Mouse (Mus musculus): ENCODE results near the gene Snx29. TPM values are rescaled to one million over a fixed set of nuclear protein-coding genes. Genes with fewer than 3 reads are reported as not detected.

The Snx29 gene
- total and polyA plus RNA-seq, 2 experiments, result 2.0 to 10.3 TPM

DNA sequence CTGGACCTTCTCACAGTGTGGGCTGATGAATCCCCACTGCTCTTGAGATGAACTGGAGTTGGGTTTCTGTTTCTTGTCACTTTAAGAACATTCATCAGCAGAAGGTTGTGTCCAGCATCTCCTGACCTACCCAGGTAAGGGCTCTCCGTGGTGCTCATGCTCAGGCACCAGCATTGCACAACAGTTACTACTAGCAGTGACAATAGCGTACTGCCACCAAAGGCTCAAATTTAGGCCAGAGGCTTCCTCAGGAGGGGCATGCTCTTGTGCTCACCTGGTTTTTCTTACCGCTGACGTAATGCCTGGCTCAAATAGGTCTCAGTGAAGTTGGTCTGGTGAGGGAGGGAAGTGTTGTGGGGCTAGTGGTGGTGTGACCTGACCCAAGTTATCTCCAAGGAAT is 132.2 kb downstream of the Snx29 start:
- Histone ChIP-seq H3K27ac (replicated peaks; ENCODE audit: insufficient read depth, low read depth, low read length) (no peak overlapping the region), H3K27me3 (ENCODE audit: control insufficient read depth, insufficient read depth, low read length) (no peaks in the 10 kb centered on the region), H3K9ac (ENCODE audit: low read depth, low read length) (no peak overlapping the region), H3K4me1 (ENCODE audit: control insufficient read depth, insufficient read depth, low read length) (peaks cover 3% of the 10 kb centered on the region; the same call in 1 of the 2 replicates), H3K36me3 (ENCODE audit: control insufficient read depth, insufficient read depth, low read length) (peaks cover 38% of the 10 kb centered on the region), H3K79me2 (ENCODE audit: control insufficient read depth, insufficient read depth, low read length) (no peaks in the 10 kb centered on the region), H3K4me3 (ENCODE audit: insufficient read depth, low read depth, low read length) (no peak overlapping the region)
- DNase-seq (ENCODE audit: extremely low read depth, low read depth, low spot score), result no peak
- 93% methylated on average over 4 of the region's 4 CpGs for WGBS
- no peak for TF ChIP-seq POLR2A (IDR thresholded peaks at IDR 0.05; ENCODE audit: extremely low read depth, insufficient read depth, low read length)
- no peak for TF ChIP-seq CTCF (IDR thresholded peaks at IDR 0.05; ENCODE audit: low read depth, low read length)

GRCm38 (mm10) chr16:11455545-11456140 is 132.9 kb downstream of the Snx29 start:
- Histone ChIP-seq H3K9ac (ENCODE audit: low read depth, low read length) (no peak overlapping the region), H3K27me3 (ENCODE audit: control insufficient read depth, insufficient read depth, low read length) (no peaks in the 10 kb centered on the region), H3K4me1 (ENCODE audit: control insufficient read depth, insufficient read depth, low read length) (peaks cover 3% of the 10 kb centered on the region; the same call in 1 of the 2 replicates), H3K27ac (replicated peaks; ENCODE audit: insufficient read depth, low read depth, low read length) (peak overlapping the region; percentile 72; the same call in 1 of the 2 replicates), H3K79me2 (ENCODE audit: control insufficient read depth, insufficient read depth, low read length) (no peaks in the 10 kb centered on the region), H3K36me3 (ENCODE audit: control insufficient read depth, insufficient read depth, low read length) (peaks cover 36% of the 10 kb centered on the region), H3K4me3 (ENCODE audit: insufficient read depth, low read depth, low read length) (no peak overlapping the region)
- TF ChIP-seq CTCF (IDR thresholded peaks at IDR 0.05; ENCODE audit: low read depth, low read length) (peak; percentile 30; the same call in 1 of the 2 replicates), POLR2A (IDR thresholded peaks at IDR 0.05; ENCODE audit: extremely low read depth, insufficient read depth, low read length) (no peak)
- WGBS, result 84% methylated on average over 5 of the region's 5 CpGs
- DNase-seq (ENCODE audit: extremely low read depth, low read depth, low spot score), result peak; percentile 26

DNA sequence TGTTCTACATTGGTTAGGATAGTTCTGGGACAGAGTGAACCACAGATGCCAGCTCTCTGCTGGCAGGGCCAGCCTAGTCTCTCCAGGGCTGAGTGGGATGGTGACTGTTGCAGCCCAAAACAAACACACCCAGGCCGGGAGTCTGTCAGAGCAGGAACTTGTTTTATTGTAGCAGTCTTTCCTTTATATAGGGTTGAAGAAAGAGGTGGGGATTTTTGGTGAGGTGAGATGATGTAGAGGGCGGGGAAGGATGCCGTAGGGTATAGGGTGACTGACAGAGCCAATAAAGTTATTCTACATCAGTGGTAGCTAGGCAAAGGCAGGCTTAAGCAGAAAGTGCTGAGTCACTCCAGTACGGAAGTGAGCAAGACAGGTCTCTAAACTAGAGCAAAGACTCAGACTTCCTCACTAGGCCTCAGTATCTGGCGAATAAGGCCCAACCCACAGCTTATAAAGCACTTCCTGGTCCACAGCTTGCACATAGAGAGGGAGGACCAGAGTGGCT is 133.5 kb downstream of the Snx29 start:
- Histone ChIP-seq H3K4me3 (ENCODE audit: insufficient read depth, low read depth, low read length) (no peak overlapping the region), H3K9ac (ENCODE audit: low read depth, low read length) (no peak overlapping the region), H3K36me3 (ENCODE audit: control insufficient read depth, insufficient read depth, low read length) (peaks cover 33% of the 10 kb centered on the region), H3K27ac (replicated peaks; ENCODE audit: insufficient read depth, low read depth, low read length) (peak overlapping the region; percentile 72), H3K27me3 (ENCODE audit: control insufficient read depth, insufficient read depth, low read length) (no peaks in the 10 kb centered on the region), H3K79me2 (ENCODE audit: control insufficient read depth, insufficient read depth, low read length) (no peaks in the 10 kb centered on the region), H3K4me1 (ENCODE audit: control insufficient read depth, insufficient read depth, low read length) (peaks cover 3% of the 10 kb centered on the region; the same call in 1 of the 2 replicates)
- 73% methylated on average over 5 of the region's 5 CpGs for WGBS
- DNase-seq (ENCODE audit: extremely low read depth, low read depth, low spot score), result peak; percentile 52
- TF ChIP-seq POLR2A (IDR thresholded peaks at IDR 0.05; ENCODE audit: extremely low read depth, insufficient read depth, low read length), result no peak
- TF ChIP-seq CTCF (IDR thresholded peaks at IDR 0.05; ENCODE audit: low read depth, low read length), result no peak

DNA sequence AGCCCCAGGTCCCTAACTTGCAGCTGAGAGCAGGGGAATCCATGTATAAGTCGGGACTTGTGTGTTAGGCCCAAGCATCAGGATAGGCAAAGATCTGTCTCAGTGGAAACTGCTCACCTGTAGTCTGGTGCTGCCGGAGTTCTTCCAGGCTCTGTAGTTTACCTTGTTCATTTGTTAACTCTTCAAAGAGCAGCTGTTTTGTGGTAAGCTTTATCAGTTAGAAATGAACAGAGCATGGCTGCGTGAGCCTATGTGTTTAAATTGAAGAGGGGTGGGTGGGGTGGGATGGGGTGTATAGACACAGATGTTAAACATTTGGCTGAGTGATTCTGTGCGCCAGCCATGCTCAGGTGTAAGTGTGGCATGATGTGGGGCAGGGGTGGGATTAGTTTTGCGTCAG is 134.4 kb downstream of the Snx29 start:
- no peak overlapping the region for H3K9ac ChIP-seq (ENCODE audit: low read depth, low read length)
- no peaks in the 10 kb centered on the region for H3K27me3 ChIP-seq (ENCODE audit: control insufficient read depth, insufficient read depth, low read length)
- H3K79me2 ChIP-seq (ENCODE audit: control insufficient read depth, insufficient read depth, low read length), result no peaks in the 10 kb centered on the region
- TF ChIP-seq POLR2A (IDR thresholded peaks at IDR 0.05; ENCODE audit: extremely low read depth, insufficient read depth, low read length), result no peak
- no peak for TF ChIP-seq CTCF (IDR thresholded peaks at IDR 0.05; ENCODE audit: low read depth, low read length)
- peaks cover 3% of the 10 kb centered on the region; the same call in 1 of the 2 replicates for H3K4me1 ChIP-seq (ENCODE audit: control insufficient read depth, insufficient read depth, low read length)
- peaks cover 29% of the 10 kb centered on the region for H3K36me3 ChIP-seq (ENCODE audit: control insufficient read depth, insufficient read depth, low read length)
- WGBS, result 84% methylated on average over 5 of the region's 5 CpGs
- H3K27ac ChIP-seq (replicated peaks; ENCODE audit: insufficient read depth, low read depth, low read length), result peak overlapping the region; percentile 31; the same call in 1 of the 2 replicates
- no peak for DNase-seq (ENCODE audit: extremely low read depth, low read depth, low spot score)
- H3K4me3 ChIP-seq (ENCODE audit: insufficient read depth, low read depth, low read length), result no peak overlapping the region

DNA sequence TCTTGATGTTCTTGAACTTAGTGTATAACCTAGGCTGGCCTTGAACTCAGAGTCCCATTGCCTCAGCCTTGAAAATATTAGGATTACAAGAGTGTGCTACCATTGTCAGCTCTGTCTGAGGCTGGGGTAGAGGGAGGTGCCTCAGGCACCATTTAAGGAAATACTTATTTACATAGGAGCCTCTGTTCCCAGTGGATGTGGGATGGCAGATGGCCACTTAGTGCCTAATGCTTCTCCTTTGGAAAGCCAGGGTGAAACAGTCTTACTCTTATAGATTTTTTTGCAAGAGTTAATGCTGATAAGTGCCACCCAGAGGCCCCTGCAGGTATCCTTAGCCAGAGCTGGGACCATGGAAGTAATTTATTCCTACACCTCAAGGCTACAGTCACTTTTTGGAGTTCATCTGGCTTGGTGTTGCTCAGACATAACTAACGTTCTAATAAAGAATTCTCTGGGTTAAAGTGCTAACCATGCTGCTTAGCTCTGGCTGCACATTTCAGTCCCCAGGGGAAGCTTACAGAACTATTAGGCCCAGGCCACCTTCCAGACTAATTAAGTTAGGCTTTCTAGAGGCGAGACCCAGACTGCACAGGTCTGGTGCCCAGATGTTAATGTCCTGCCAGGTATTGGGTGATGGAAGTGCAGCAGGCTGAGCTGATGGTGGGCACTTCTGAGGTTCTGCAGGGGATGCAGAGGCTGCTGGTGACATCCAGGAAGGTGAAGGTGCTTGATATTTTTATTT is 135.1 kb downstream of the Snx29 start:
- Histone ChIP-seq H3K9ac (ENCODE audit: low read depth, low read length) (no peak overlapping the region), H3K27ac (replicated peaks; ENCODE audit: insufficient read depth, low read depth, low read length) (no peak overlapping the region), H3K79me2 (ENCODE audit: control insufficient read depth, insufficient read depth, low read length) (no peaks in the 10 kb centered on the region), H3K36me3 (ENCODE audit: control insufficient read depth, insufficient read depth, low read length) (peaks cover 28% of the 10 kb centered on the region), H3K4me3 (ENCODE audit: insufficient read depth, low read depth, low read length) (no peak overlapping the region), H3K4me1 (ENCODE audit: control insufficient read depth, insufficient read depth, low read length) (peaks cover 3% of the 10 kb centered on the region; the same call in 1 of the 2 replicates), H3K27me3 (ENCODE audit: control insufficient read depth, insufficient read depth, low read length) (no peaks in the 10 kb centered on the region)
- WGBS, result 90% methylated on average over 2 of the region's 2 CpGs
- TF ChIP-seq CTCF (IDR thresholded peaks at IDR 0.05; ENCODE audit: low read depth, low read length), result no peak
- TF ChIP-seq POLR2A (IDR thresholded peaks at IDR 0.05; ENCODE audit: extremely low read depth, insufficient read depth, low read length), result no peak
- DNase-seq (ENCODE audit: extremely low read depth, low read depth, low spot score), result peak; percentile 33
